Mouse (Mus musculus): Measurements from ENCODE around the gene Il9.

DNA sequence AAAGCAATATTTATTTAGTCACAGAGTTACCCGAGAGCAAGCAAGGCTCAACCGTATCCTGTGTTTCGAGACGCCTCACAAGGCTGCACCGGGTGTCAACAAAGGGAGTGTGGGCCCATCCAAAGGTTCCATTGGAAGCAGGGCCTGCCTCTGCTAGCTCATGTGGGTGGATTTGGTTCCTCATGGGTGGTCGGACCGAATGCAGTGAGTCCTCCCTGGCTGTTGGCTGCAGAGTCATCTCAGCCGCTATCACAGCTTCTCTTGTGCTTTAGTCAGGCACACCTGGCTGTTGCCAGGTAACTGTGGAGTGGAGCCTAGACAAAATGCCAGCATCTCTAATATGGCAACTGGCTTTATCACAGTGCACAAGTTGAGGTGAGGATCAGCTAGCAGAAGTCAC is 18.6 kb upstream of the Il9 start:
- TF ChIP-seq CTCF (IDR thresholded peaks at IDR 0.05 in 2 of 3, conservative IDR thresholded peaks at IDR 0.05 in 1 of 3; ENCODE audit: control insufficient read depth in 1 of 3, insufficient read depth in 1 of 3, low read depth in 2 of 3, low read length in 3 of 3, poor library complexity in 1 of 3, severe bottlenecking in 1 of 3) (no peak), UBTF (IDR thresholded peaks at IDR 0.05; ENCODE audit: borderline replicate concordance, insufficient read depth, low read depth, low read length) (no peak), MEF2A (IDR thresholded peaks at IDR 0.05; ENCODE audit: extremely low read depth, insufficient replicate concordance, low read depth, low read length, poor library complexity, severe bottlenecking) (no peak), SMC3 (IDR thresholded peaks at IDR 0.05; ENCODE audit: low read depth, low read length) (no peak), TAL1 (IDR thresholded peaks at IDR 0.05; ENCODE audit: low read length) (no peak), MAZ (IDR thresholded peaks at IDR 0.05; ENCODE audit: low read depth, low read length) (no peak), POLR2A (IDR thresholded peaks at IDR 0.05; ENCODE audit: control insufficient read depth in 1 of 2, insufficient read depth in 1 of 2, low read depth in 1 of 2, low read length in 2 of 2, poor library complexity in 1 of 2) (no peak), JUND (IDR thresholded peaks at IDR 0.05; ENCODE audit: low read depth, low read length) (no peak)

Measured in MEL (cell line).